Mouse (Mus musculus): Measurements from ENCODE around the gene Ehbp1.

GRCm38 (mm10) chr11:22206611-22207010 lies 135.5 kb downstream of the Ehbp1 start:
- TF ChIP-seq TAL1 (IDR thresholded peaks at IDR 0.05; ENCODE audit: low read length): no peak
- no peak for TF ChIP-seq GATA1 (IDR thresholded peaks at IDR 0.05; ENCODE audit: low read length)

All from erythroblast, embryonic 14.5 days (primary cell).